Comparison of ENCODE assay signal across 8 mouse cellular contexts in the genomic region with DNA sequence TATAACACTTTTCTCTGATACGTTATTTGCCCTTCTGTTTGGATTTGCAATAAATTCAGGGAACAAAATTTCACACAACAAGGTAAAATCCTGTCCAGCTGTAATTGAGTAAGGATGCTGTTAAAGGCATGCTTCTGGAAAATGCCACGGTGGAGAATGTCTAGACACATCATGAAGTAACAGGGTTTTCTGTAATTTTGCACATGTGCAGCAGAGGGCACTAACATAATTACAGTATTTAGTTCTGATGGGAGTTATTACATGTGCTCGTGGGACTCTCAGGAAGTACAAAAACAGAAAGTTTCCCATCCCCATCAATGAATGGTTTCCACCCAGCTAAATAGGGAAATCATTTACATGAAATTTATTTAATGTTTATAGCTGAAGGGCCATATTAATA. TPM values are rescaled to one million over a fixed set of nuclear protein-coding genes. Genes with fewer than 3 reads are reported as not detected.
DNase-seq lines count a peak whose midpoint lies in the region; ATAC-seq lines count a peak whose summit lies in the region.

No protein-coding gene starts in this region.

- peak; percentile 94 for ATAC-seq in frontal cortex, adult (ENCODE audit: low TSS enrichment)

- no peak for DNase-seq in frontal cortex, postnatal 25 days (ENCODE audit: low spot score in 2 of 2)
- DNase-seq in testis, postnatal 10 days (ENCODE audit: low spot score): peak; percentile 47
- DNase-seq in testis, postnatal 14 days (ENCODE audit: low spot score): no peak
- peak; percentile 55 for DNase-seq in embryo, embryonic 11 days
- peak; percentile 13 to 76 for DNase-seq in layer of hippocampus, adult 18-20 months (ENCODE audit: low spot score in 2 of 2)
- peak; percentile 11 for DNase-seq in retina, adult 2 months (ENCODE audit: low read depth, low spot score)
- no peak for DNase-seq in natural killer cell, adult 2 months (ENCODE audit: low spot score in 2 of 2)

RNA-seq across cellular contexts. Expression of a gene that starts 7.8 kb away (rescaled TPM):
- 1 to 10 TPM; 7.9 TPM for total RNA-seq in layer of hippocampus, adult 18-20 months (2021)

Comparison
In these comparisons a context has a peak if more than half of its experiments do, and no peak if none do; other contexts are left out.
1. DNase-seq: peak in testis, postnatal 10 days (single experiment), embryo, embryonic 11 days (single experiment), layer of hippocampus, adult 18-20 months (2 of 2) and retina, adult 2 months (single experiment); none in frontal cortex, postnatal 25 days (0 of 2), testis, postnatal 14 days (single experiment) and natural killer cell, adult 2 months (0 of 2).